Mouse (Mus musculus) hindbrain, embryonic 16.5 days (tissue): ENCODE measurements around the gene Lrch3. TPM values are rescaled to one million over a fixed set of nuclear protein-coding genes. Genes with fewer than 3 reads are reported as not detected.
A peak's percentile ranks its signal among the peaks of the same experiment; 100 is the strongest.
"Not testable (repeated sequence)": the region's sequence is repeated elsewhere in the genome, so short reads cannot be mapped to it uniquely, and the experiment has no call there.

Source experiments
- ATAC-seq: fragments of 200-750 bp; cut with Nextera tagmentation; 2 replicates; pipeline ENCODE4 v1.8.0; 2017; ENCODE audit warnings: moderate TSS enrichment, moderate library complexity
- H3K27ac ChIP-seq: fragments of 300-500 bp; sonication (generic); 2 replicates; pipeline ENCODE4 v1.5.1; 2014; ENCODE audit warnings: low read depth, mild to moderate bottlenecking, control low read depth, low read length, moderate library complexity
- H3K27me3 ChIP-seq: fragments of 300-500 bp; sonication (generic); replicated peaks from 2 replicates; pipeline ENCODE4 v1.6.1; 2014; ENCODE audit warnings: low read length; ENCODE audit not compliant: control insufficient read depth, insufficient read depth
- H3K36me3 ChIP-seq: fragments of 300-500 bp; sonication (generic); 2 replicates; pipeline ENCODE4 v1.6.1; 2014; ENCODE audit warnings: mild to moderate bottlenecking, low read length, moderate library complexity, mixed read lengths; ENCODE audit not compliant: control insufficient read depth, insufficient read depth
- H3K4me1 ChIP-seq: fragments of 300-500 bp; sonication (generic); 2 replicates; pipeline ENCODE4 v1.6.1; 2014; ENCODE audit warnings: low read depth, low read length; ENCODE audit not compliant: control insufficient read depth, insufficient read depth
- H3K4me2 ChIP-seq: fragments of 300-500 bp; sonication (generic); 2 replicates; pipeline ENCODE4 v1.6.1; 2014; ENCODE audit warnings: mild to moderate bottlenecking, low read length, control low read depth, moderate library complexity
- H3K4me3 ChIP-seq: fragments of 300-500 bp; sonication (generic); 2 replicates; pipeline ENCODE4 v1.5.1; 2014; ENCODE audit warnings: mild to moderate bottlenecking, low read length, control low read depth, moderate library complexity
- H3K9ac ChIP-seq: fragments of 300-500 bp; sonication (generic); 2 replicates; pipeline ENCODE4 v1.6.1; 2014; ENCODE audit warnings: low read depth, mild to moderate bottlenecking, control low read depth, low read length, moderate library complexity
- H3K9me3 ChIP-seq: fragments of 300-500 bp; sonication (generic); 2 replicates; pipeline ENCODE4 v1.6.1; 2014; ENCODE audit warnings: mild to moderate bottlenecking, low read length, moderate library complexity; ENCODE audit not compliant: control insufficient read depth
- WGBS: fragments of 180-500 bp; shearing (Covaris S2); extraction: QIAGEN DNeasy Blood & Tissue Kit; methylation state at CpG from one replicate; pipeline ENCODE4 v1.1.7; 2014; 5-methylcytosine and 5-hydroxymethylcytosine counted together
- polyA plus RNA-seq: library from polyadenylated mRNA; unstranded; fragments of >200 nt; fragmentation: Nextera tagmentation; extraction: Ambion mirVana; gene quantifications from 2 replicates; pipeline ENCODE4 v1.2.1, GENCODE M21; 2015

The Lrch3 gene
- polyA plus RNA-seq, 1 experiment from 2014 or later, result 25.7 TPM

GRCm38 (mm10) chr16:32935088-32935487 is 21.2 kb downstream of the Lrch3 start:
- Histone ChIP-seq H3K4me1 (peaks cover 2% of the 10 kb centered on the region; the same call in 1 of the 2 replicates), H3K4me2 (no peak overlapping the region), H3K36me3 (no peaks in the 10 kb centered on the region), H3K4me3 (no peak overlapping the region), H3K27ac (no peak overlapping the region), H3K9ac (no peak overlapping the region), H3K9me3 (no peaks in the 10 kb centered on the region), H3K27me3 (no peaks in the 10 kb centered on the region)
- 71% methylated on average over 1 of the region's 1 CpGs for WGBS
- ATAC-seq, result no peak

DNA sequence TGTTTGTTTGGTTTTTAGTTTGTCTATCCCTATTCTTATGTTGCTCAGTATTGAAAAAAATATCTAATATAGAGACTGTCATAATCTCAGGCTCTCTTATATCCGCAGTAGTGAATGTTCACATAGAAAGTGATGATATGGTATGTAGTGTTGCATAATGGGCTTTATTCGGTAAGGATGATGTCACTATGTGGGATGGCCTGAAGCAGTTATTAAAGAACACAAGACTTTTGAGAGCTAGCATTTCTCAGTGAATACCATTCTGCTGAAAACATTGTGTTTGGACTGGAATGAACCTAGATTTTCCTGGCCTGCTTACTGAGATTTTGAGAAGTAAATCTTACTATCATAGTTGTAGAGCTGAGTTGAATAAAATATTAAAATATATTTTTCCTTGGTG is 23.5 kb downstream of the Lrch3 start:
- Histone ChIP-seq H3K36me3 (no peaks in the 10 kb centered on the region), H3K4me2 (no peak overlapping the region), H3K4me1 (peaks cover 2% of the 10 kb centered on the region; the same call in 1 of the 2 replicates), H3K27ac (no peak overlapping the region), H3K27me3 (no peaks in the 10 kb centered on the region), H3K9me3 (no peaks in the 10 kb centered on the region), H3K9ac (no peak overlapping the region), H3K4me3 (no peak overlapping the region)
- ATAC-seq, result no peak
- WGBS, result 81% methylated on average over 2 of the region's 2 CpGs

- not testable (repeated sequence) for H3K4me2 ChIP-seq, H3K27me3 ChIP-seq, H3K27ac ChIP-seq, ATAC-seq, H3K9ac ChIP-seq, H3K4me1 ChIP-seq, H3K4me3 ChIP-seq, H3K36me3 ChIP-seq, H3K9me3 ChIP-seq
- 21% methylated on average over 3 of the region's 3 CpGs for WGBS
Measured at GRCm38 (mm10) chr16:32939301-32939700, 25.4 kb downstream of the Lrch3 start.

DNA sequence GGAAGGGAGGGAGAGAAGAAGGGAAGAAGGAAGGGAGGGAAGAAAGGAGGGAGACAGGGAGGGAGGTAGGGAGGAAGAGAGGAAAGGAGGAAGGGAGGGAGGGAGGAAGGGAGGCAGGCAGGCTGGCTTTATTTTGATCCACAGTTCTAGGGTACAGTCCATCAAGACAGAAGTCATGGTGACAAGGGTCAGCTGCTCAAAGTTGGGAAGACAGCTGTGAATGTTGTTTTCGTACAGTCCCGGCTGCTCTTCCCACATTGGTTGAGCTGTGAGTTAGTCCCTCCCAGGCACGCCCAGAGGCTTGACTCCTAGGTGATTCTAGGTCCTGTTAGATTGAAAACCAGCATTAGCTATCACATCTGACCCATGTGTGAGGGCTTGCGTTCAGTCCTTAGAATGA is 25.8 kb downstream of the Lrch3 start:
- H3K4me2 ChIP-seq, H3K27me3 ChIP-seq, H3K4me1 ChIP-seq, H3K4me3 ChIP-seq, H3K27ac ChIP-seq, H3K9me3 ChIP-seq, H3K9ac ChIP-seq, ATAC-seq, H3K36me3 ChIP-seq: not testable (repeated sequence)
- WGBS, result 91% methylated on average over 3 of the region's 4 CpGs

DNA sequence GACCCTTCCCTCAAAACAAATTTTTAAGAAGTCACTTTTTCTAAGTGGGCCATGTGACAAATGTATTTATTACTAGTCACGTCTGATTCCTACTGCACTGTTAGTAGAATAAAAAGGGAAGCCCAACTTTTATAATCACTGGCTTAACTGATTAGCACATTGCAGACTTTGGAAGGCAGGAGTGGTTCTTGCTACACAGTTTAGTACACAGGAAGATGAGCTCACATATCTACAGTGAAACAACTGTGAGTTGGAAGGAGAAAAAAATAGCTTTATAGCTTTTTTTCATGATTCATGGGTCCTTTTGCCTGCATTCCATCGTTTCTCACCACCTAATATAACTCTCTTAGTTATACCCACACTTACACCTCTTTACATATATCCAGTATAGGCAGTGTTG is 27.3 kb downstream of the Lrch3 start:
- ATAC-seq, H3K9me3 ChIP-seq, H3K27me3 ChIP-seq, H3K36me3 ChIP-seq, H3K9ac ChIP-seq, H3K4me1 ChIP-seq, H3K27ac ChIP-seq, H3K4me2 ChIP-seq, H3K4me3 ChIP-seq: not testable (repeated sequence)
- 100% methylated on average over 1 of the region's 2 CpGs for WGBS

DNA sequence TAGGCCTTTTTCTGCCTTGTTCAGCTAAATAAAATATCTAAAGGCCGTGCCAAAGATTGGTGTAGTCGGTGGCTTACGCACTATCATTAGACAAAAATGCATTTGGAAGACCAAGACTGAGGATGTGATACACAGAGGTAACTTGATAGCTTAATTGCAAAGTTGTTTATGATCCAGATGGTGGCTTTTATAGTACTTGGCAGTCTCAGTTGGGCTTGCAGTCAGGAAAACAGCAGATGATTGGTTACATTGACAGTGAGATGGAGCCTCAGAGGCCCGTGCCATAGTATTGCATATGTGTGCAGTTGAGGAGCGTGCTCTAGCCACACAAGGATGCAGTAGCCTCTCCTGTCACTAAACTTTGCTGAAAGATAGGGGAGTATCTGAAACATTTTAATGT is 28.8 kb downstream of the Lrch3 start:
- H3K36me3 ChIP-seq, result no peaks in the 10 kb centered on the region
- ATAC-seq, result peak; percentile 45; the same call in 1 of the 2 replicates
- H3K9me3 ChIP-seq, result no peaks in the 10 kb centered on the region
- no peak overlapping the region for H3K4me2 ChIP-seq
- WGBS, result 66% methylated on average over 5 of the region's 5 CpGs
- H3K4me1 ChIP-seq, result no peaks in the 10 kb centered on the region
- no peak overlapping the region for H3K9ac ChIP-seq
- no peaks in the 10 kb centered on the region for H3K27me3 ChIP-seq
- no peak overlapping the region for H3K4me3 ChIP-seq
- no peak overlapping the region for H3K27ac ChIP-seq

- Histone ChIP-seq H3K4me1 (no peaks in the 10 kb centered on the region), H3K4me3 (no peak overlapping the region), H3K9ac (no peak overlapping the region), H3K9me3 (no peaks in the 10 kb centered on the region), H3K27ac (no peak overlapping the region), H3K36me3 (no peaks in the 10 kb centered on the region), H3K27me3 (no peaks in the 10 kb centered on the region), H3K4me2 (no peak overlapping the region)
- ATAC-seq, result no peak
- WGBS, result 43% methylated on average over 5 of the region's 5 CpGs
Measured at GRCm38 (mm10) chr16:32945379-32945778, 31.5 kb downstream of the Lrch3 start.

DNA sequence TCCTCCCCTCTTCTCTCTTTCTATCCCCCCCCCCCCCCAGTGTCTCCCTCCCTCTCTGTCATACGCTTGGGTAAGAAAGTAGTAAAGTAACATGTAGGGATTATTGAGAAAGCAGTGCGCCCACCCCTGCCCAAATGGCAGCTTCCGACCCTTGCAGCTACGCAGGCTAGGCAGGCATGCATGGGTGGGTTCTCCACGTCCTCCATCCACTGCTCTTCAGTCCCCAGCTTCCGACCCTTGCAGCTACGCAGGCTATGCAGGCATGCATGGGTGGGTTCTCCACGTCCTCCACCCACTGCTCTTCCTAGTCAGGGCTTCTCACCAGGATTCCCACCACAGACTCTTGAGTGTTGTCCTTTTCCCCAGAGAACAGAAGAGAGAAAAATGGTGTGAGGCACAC is 34.1 kb downstream of the Lrch3 start:
- no peaks in the 10 kb centered on the region for H3K27me3 ChIP-seq
- WGBS, result 77% methylated on average over 8 of the region's 8 CpGs
- no peak overlapping the region for H3K4me2 ChIP-seq
- H3K4me1 ChIP-seq, result no peaks in the 10 kb centered on the region
- no peaks in the 10 kb centered on the region; the same call in 1 of the 2 replicates for H3K36me3 ChIP-seq
- H3K9me3 ChIP-seq, result 0 out of 2 replicates have a peak, but pooled peaks cover 2% of the 10 kb centered on the region
- H3K9ac ChIP-seq, result no peak overlapping the region
- ATAC-seq, result no peak
- no peak overlapping the region for H3K27ac ChIP-seq
- H3K4me3 ChIP-seq, result no peak overlapping the region

DNA sequence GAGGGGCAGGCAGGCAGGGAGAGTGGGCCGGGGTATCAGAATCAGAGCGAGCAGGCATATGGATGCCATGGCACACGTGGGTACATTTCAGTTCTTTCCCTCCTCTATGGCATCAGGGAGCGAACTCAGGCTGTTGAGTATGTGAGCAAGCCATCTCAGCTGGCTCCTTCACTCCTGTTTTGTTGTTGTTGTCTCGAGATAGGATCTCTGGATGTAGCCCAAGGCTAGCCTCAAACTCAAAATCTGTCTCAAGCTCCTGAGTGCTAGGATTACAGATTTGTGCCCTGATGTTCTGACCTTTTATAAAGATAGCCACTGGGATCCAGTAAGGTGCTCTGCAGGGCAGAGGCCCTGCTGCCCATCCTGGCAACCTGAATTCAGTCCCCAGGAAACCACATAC is 34.8 kb downstream of the Lrch3 start:
- no peak overlapping the region for H3K4me2 ChIP-seq
- no peaks in the 10 kb centered on the region; the same call in 1 of the 2 replicates for H3K36me3 ChIP-seq
- 0 out of 2 replicates have a peak, but pooled peaks cover 2% of the 10 kb centered on the region for H3K9me3 ChIP-seq
- H3K27me3 ChIP-seq, result no peaks in the 10 kb centered on the region
- no peaks in the 10 kb centered on the region for H3K4me1 ChIP-seq
- WGBS, result 89% methylated on average over 5 of the region's 5 CpGs
- no peak overlapping the region for H3K9ac ChIP-seq
- ATAC-seq, result no peak
- H3K4me3 ChIP-seq, result no peak overlapping the region
- no peak overlapping the region for H3K27ac ChIP-seq

- Histone ChIP-seq H3K27ac (no peak overlapping the region), H3K9me3 (0 out of 2 replicates have a peak, but pooled peaks cover 2% of the 10 kb centered on the region), H3K4me2 (no peak overlapping the region), H3K27me3 (no peaks in the 10 kb centered on the region), H3K9ac (no peak overlapping the region), H3K4me3 (no peak overlapping the region), H3K4me1 (no peaks in the 10 kb centered on the region), H3K36me3 (no peaks in the 10 kb centered on the region; the same call in 1 of the 2 replicates)
- no peak for ATAC-seq
Measured at GRCm38 (mm10) chr16:32949281-32949680, 35.4 kb downstream of the Lrch3 start.
